Mouse (Mus musculus) myocyte (in vitro differentiated cells): ENCODE data around the gene Cdkn1b. TPM values are rescaled to one million over a fixed set of nuclear protein-coding genes. Genes with fewer than 3 reads are reported as not detected.
A peak's percentile ranks its signal among the peaks of the same experiment; 100 is the strongest.

Experiments used
- H3K27me3 ChIP-seq: one replicate; pipeline ENCODE4 v1.6.1; 2011; ENCODE audit not compliant: control insufficient read depth, insufficient read depth, insufficient read length
- H3K36me3 ChIP-seq: one replicate; pipeline ENCODE4 v1.6.1; 2011; ENCODE audit not compliant: control insufficient read depth, insufficient read depth
- H3K4me2 ChIP-seq: one replicate; pipeline ENCODE4 v1.6.1; 2011; ENCODE audit warnings: low read depth, control low read depth
- H3K4me3 ChIP-seq: one replicate; pipeline ENCODE4 v1.5.1; 2011; ENCODE audit warnings: mild to moderate bottlenecking, control low read depth, moderate library complexity
- H3K79me2 ChIP-seq: one replicate; pipeline ENCODE4 v1.6.1; 2011; ENCODE audit not compliant: control insufficient read depth, insufficient read depth
- H3ac ChIP-seq: one replicate; pipeline ENCODE4 v1.6.1; 2011; ENCODE audit not compliant: control insufficient read depth, insufficient read length
- CEBPB ChIP-seq: IDR thresholded peaks from 2 replicates; pipeline ENCODE4 v1.6.1; 2011; ENCODE audit warnings: mild to moderate bottlenecking, moderate library complexity; ENCODE audit not compliant: poor library complexity, insufficient read depth, severe bottlenecking
- E2F4 ChIP-seq: IDR thresholded peaks from one replicate; pipeline ENCODE4 v1.6.1; 2011; ENCODE audit warnings: mild to moderate bottlenecking, control low read depth, moderate library complexity; ENCODE audit not compliant: insufficient read depth
- MAX ChIP-seq: IDR thresholded peaks from one replicate; pipeline ENCODE4 v1.6.1; 2011; ENCODE audit warnings: low read depth, mild to moderate bottlenecking, control low read depth
- MYOD1 ChIP-seq, 3 experiments: IDR thresholded peaks; one replicate each; pipeline ENCODE4 v1.6.1; 2011; ENCODE audit warnings: control low read depth in 2 of 3, low read depth in 2 of 3, mild to moderate bottlenecking in 2 of 3, moderate library complexity in 1 of 3; ENCODE audit not compliant: insufficient read length in 2 of 3, control insufficient read depth in 1 of 3
- MYOG ChIP-seq, 3 experiments: IDR thresholded peaks; one replicate each; pipeline ENCODE4 v1.6.1; 2011; ENCODE audit warnings: control low read depth in 2 of 3, low read depth in 2 of 3, mild to moderate bottlenecking in 2 of 3; ENCODE audit not compliant: insufficient read length in 2 of 3, control insufficient read depth in 1 of 3, insufficient read depth in 1 of 3
- POLR2A ChIP-seq: IDR thresholded peaks from one replicate; pipeline ENCODE4 v1.6.1; 2011; ENCODE audit warnings: low read depth, mild to moderate bottlenecking, control low read depth, moderate library complexity; ENCODE audit not compliant: insufficient read length
- POLR2AphosphoS2 ChIP-seq: IDR thresholded peaks from one replicate; pipeline ENCODE4 v1.6.1; 2011; ENCODE audit warnings: low read depth, control low read depth; ENCODE audit not compliant: insufficient read length
- REST ChIP-seq: IDR thresholded peaks from one replicate; pipeline ENCODE4 v1.6.1; 2011; ENCODE audit warnings: mild to moderate bottlenecking, control low read depth, moderate library complexity; ENCODE audit not compliant: insufficient read depth, insufficient read length
- SRF ChIP-seq: IDR thresholded peaks from one replicate; pipeline ENCODE4 v1.6.1; 2011; ENCODE audit warnings: low read depth; ENCODE audit not compliant: control insufficient read depth, insufficient read length
- TCF12 ChIP-seq: IDR thresholded peaks from one replicate; pipeline ENCODE4 v1.6.1; 2011; ENCODE audit warnings: mild to moderate bottlenecking, control low read depth; ENCODE audit not compliant: poor library complexity, insufficient read depth, severe bottlenecking
- TCF3 ChIP-seq: IDR thresholded peaks from one replicate; pipeline ENCODE4 v1.6.1; 2011; ENCODE audit warnings: low read depth, control low read depth; ENCODE audit not compliant: insufficient read length
- USF1 ChIP-seq: IDR thresholded peaks from one replicate; pipeline ENCODE4 v1.6.1; 2011; ENCODE audit warnings: low read depth, mild to moderate bottlenecking, control low read depth, moderate library complexity
- polyA plus RNA-seq: library from polyadenylated mRNA; unstranded; fragments of >200 nt; fragmentation: generic; extraction: Trizol; gene quantifications from one replicate; pipeline ENCODE4 v1.2.1, GENCODE M21; 2012; ENCODE audit warnings: missing spikeins

The Cdkn1b gene
- polyA plus RNA-seq, 1 experiment = 27.7 TPM

DNA sequence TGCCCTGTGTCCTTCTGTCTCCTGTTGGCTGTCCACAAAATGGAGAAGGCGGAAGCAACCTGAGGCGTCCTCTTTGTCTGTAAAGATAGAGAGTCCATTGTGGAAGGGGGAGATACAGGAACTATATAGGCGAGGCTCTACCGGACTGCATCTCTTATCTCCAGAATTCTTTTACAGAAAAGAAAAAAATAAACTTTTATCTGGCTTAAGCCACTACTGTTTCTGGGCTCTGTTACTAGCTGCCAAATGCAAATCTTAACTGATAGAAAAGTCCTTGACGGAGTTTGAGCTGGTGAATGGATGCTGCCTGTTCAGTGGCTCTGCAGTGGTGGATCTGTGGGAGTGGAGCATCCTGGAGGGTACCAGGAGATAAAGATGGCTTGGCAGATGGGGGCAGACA is 31.2 kb downstream of the Cdkn1b start:
- TF ChIP-seq SRF (no peak), USF1 (no peak), MAX (no peak), TCF3 (no peak), TCF12 (no peak), CEBPB (no peak), REST (no peak), POLR2A (no peak)
- H3K4me3 ChIP-seq = no peak overlapping the region
- no peak overlapping the region for H3K4me2 ChIP-seq
- H3ac ChIP-seq = no peak overlapping the region
- H3K27me3 ChIP-seq = no peaks in the 10 kb centered on the region
- H3K36me3 ChIP-seq = no peaks in the 10 kb centered on the region
- peaks cover 14% of the 10 kb centered on the region for H3K79me2 ChIP-seq

DNA sequence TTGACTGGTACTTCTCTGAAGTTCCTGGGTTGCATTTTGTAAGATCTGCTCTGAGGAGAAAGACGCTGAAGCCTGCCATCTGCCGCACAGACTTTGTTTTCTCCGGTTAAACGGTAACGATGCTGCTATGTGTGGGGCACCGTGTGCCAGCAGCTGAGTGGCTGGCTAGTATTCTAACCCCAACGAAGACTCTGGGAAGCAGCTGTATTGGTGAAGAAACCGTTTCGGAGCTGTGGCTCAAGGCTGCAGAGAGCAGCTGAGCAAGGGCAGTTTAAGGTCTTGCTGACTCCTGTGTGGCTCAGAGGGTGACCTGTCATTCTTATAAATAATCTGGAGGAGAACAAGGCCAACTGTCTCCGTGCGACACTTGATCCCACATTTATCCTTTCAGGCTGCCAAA is 33.8 kb downstream of the Cdkn1b start:
- Histone ChIP-seq H3K4me2 (peak overlapping the region; percentile 65), H3K36me3 (no peaks in the 10 kb centered on the region), H3ac (no peak overlapping the region), H3K27me3 (no peaks in the 10 kb centered on the region), H3K79me2 (peaks cover 4% of the 10 kb centered on the region), H3K4me3 (no peak overlapping the region)
- TF ChIP-seq TCF12 (no peak), POLR2A (no peak), MYOD1 (IDR thresholded peaks at IDR 0.05; ENCODE audit: control insufficient read depth in 1 of 3, insufficient read length in 2 of 3, low read depth in 2 of 3) (peak; percentile 73 to 78 (median 75)), CEBPB (no peak), USF1 (no peak), MYOG (IDR thresholded peaks at IDR 0.05; ENCODE audit: control insufficient read depth in 1 of 3, insufficient read depth in 1 of 3, insufficient read length in 2 of 3, low read depth in 2 of 3) (peak; percentile 57 to 95 (median 89)), E2F4 (no peak), REST (no peak), MAX (no peak), TCF3 (peak; percentile 21), SRF (no peak)

DNA sequence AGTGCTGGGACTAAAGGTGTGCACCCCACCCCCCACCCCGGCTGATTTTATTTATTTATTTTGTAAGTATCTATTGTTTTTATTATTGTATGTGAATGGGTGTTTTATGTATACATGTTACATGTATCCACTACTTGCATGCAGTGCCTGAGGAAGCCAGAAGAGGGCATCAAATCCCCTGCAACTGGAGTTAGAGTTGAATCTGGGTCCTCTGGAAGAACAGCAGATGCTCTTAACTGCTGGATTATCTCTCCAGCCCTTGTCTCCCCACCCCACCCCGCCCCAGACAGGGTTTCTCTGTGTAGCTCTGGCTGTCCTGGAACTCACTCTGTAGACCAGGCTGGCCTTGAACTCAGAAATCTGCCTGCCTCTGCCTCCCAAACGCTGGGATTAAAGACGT is 36.2 kb downstream of the Cdkn1b start:
- TF ChIP-seq POLR2AphosphoS2 (no peak), POLR2A (no peak), MAX (no peak), E2F4 (no peak), CEBPB (no peak), TCF3 (no peak), MYOG (IDR thresholded peaks at IDR 0.05; ENCODE audit: control insufficient read depth in 1 of 3, insufficient read depth in 1 of 3, insufficient read length in 2 of 3, low read depth in 2 of 3) (no peak)
- Histone ChIP-seq H3K27me3 (no peaks in the 10 kb centered on the region), H3K4me3 (no peak overlapping the region)

DNA sequence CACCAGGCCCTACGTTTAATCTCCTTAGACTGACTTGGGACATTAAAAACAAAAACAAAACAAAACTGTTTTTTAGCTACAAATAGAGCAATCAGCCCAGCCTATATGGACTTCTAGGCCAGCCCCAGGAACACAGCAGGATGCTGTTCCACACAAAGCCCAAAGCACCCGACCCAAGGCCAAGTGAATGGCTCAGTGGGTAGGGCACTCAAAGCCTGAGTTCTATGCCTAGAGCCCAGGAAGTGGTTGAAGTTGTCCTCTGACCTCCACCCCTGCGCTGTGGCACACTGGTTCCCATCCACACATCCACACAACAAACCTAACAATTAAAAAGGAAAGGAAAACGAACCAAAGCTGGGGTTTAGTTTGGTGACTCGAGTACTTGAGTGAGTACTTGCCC is 41.1 kb downstream of the Cdkn1b start:
- TF ChIP-seq MYOG (IDR thresholded peaks at IDR 0.05; ENCODE audit: control insufficient read depth in 1 of 3, insufficient read depth in 1 of 3, insufficient read length in 2 of 3, low read depth in 2 of 3) (no peak), POLR2A (no peak), REST (no peak), USF1 (no peak), POLR2AphosphoS2 (no peak), SRF (no peak)
- Histone ChIP-seq H3K4me3 (no peak overlapping the region), H3K36me3 (no peaks in the 10 kb centered on the region), H3K27me3 (no peaks in the 10 kb centered on the region), H3ac (no peak overlapping the region), H3K79me2 (no peaks in the 10 kb centered on the region), H3K4me2 (no peak overlapping the region)

More for the DNA sequence above, 36.2 kb downstream of the Cdkn1b start:
- Histone ChIP-seq H3K79me2 (no peaks in the 10 kb centered on the region), H3K36me3 (no peaks in the 10 kb centered on the region), H3ac (no peak overlapping the region), H3K4me2 (no peak overlapping the region)

DNA sequence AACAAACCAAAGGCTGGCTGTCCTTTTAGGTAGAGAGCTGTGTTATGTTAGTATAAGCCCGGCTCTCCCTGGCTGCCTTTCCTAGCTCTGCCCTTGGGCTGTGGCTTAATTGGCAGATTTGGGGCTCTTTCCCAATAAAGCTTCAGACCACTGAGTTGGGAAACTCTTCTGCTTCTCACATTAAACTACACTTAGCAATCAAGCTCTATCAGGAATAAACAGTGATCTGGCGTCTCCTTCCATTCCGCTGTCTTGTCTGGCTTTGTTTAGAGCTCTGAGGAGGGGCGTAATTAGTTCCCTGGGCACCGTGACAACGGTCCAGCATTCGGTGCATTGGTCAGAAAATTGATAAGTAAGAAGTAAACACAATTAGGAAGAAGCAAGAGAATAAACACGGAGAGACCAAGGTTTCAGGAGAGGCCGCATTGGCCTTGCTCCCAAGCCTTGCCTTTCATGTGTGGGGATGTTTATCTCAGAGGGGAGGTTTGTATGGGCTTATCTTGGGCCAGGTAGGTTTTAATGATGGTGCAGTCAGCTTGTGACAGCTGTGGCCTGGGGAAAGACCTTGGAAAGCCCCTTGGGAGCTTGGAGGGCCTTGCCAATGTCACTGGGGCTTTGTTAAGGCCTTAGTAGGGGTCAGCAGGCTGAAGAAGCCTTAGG is 41.8 kb downstream of the Cdkn1b start:
- Histone ChIP-seq H3K79me2 (no peaks in the 10 kb centered on the region), H3ac (no peak overlapping the region), H3K36me3 (no peaks in the 10 kb centered on the region), H3K4me3 (no peak overlapping the region), H3K4me2 (no peak overlapping the region), H3K27me3 (no peaks in the 10 kb centered on the region)
- TF ChIP-seq REST (no peak), MYOD1 (IDR thresholded peaks at IDR 0.05; ENCODE audit: control insufficient read depth in 1 of 3, insufficient read length in 2 of 3, low read depth in 2 of 3) (no peak), E2F4 (no peak), MYOG (IDR thresholded peaks at IDR 0.05; ENCODE audit: control insufficient read depth in 1 of 3, insufficient read depth in 1 of 3, insufficient read length in 2 of 3, low read depth in 2 of 3) (no peak), POLR2AphosphoS2 (no peak), MAX (no peak), USF1 (no peak), POLR2A (no peak), SRF (no peak), TCF12 (no peak), TCF3 (no peak), CEBPB (no peak)
